Mouse (Mus musculus): ENCODE data around the gene Smg7. TPM values are rescaled to one million over a fixed set of nuclear protein-coding genes. Genes with fewer than 3 reads are reported as not detected.

Gene Smg7
- total RNA-seq, 2 experiments from 2014 or later: 44.7 to 51.1 TPM

DNA sequence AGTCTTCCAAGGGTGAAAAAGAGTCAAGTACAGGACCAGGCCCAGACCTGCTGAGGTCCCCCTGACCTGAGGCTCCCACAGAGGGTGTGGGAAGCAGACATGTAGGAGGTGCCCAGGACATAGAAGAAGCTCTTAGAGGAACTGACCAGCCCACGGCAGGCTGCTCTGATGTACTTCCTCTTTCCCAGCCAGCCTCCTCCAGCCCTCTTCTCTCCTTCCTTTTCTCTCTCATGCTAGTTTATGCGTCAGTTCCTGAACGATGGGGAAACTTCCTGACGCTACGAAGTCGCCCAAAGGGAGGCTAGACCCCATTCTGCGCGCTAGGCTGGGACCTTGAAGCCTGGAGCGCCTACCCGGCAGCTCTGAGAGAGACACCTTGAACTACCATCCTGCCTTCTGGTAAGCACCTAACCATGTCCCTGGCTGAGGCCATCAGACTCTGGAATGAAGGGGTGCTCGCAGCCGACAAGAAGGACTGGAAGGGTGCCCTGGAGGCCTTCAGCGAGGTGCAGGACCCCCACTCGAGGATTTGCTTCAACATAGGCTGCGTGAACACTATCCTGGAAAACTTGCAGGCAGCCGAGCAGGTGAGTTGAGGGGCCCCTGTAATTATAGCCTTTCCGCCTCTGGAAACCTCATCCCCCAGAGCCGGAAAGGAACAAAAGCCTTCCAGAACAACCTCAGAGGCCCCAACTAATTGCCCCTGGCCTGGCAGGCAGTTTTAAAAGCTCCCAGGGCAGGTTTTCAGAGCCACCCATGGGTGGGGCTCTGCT, 94.6 kb downstream of the Smg7 start:
- no peak for DNase-seq

DNA sequence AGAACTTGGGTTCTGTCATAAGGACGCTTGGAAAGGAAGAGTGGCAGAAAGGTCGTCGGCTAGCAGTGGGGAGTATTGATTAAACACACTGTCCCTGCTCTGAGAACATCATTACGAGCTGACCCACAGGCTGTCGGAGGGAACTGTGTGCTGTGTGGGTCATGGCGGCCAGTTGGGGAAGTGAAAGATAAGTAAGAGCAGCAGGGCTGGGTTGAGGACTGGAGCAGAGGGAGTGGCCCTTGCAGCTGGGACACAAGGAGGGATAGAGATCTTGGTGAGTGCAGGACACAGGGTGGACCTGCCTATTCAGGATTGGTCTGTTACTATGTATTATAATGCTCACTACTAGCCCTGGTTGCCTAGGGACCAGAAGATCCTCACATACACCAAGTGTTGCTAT, 97.5 kb downstream of the Smg7 start:
- DNase-seq: no peak

DNA sequence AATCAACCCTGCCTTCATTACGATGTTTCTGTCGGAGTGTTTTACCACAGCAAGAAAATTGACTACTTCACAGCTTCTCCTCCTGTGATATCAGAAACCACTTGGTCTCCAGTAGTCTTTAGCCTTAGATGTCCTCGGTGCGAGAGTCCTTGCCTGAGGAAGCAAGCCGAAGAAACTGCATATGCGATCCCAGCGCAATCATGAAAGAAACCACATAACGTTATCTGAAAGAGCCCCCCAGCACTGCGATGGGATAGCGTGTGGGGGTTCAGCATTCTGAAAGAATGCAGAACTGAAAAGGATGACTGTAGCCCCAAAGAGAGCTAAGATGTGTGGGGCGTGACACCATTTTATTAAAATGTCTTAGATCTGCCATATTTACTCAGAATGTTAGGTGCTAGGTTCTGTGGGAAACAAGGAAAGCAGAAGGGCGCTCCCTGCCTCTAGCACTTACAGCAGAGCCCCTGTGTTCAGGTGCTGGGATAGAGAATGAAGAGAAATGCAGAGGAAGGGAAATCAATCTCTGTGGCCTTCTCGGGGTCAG, 101.7 kb downstream of the Smg7 start:
- no peak for DNase-seq

DNA sequence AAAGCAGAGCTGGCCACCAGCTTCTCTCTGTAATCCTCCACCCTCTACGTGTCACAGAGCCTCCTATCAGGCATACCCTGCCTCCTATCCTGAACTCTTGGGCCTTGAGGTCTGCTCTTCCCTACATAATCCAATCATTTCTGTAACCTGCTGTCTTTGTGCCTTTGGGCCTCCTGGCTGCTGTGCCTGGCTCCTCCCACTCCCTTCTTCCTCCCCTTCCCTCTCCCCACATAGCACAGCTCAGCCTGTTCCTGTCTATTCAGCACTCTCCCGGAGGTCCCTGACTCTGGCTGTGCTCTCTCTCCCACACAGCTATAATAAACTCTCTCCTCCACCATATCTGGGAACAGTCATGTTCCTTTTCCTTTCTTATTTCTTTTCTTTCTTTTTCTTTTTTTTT, 102.5 kb downstream of the Smg7 start, which contains the start of gene Ncf2:
TSS of gene Ncf2 (plus strand) at position 298 of the 400 bp plus-strand sequence.
- no peak for DNase-seq

DNA sequence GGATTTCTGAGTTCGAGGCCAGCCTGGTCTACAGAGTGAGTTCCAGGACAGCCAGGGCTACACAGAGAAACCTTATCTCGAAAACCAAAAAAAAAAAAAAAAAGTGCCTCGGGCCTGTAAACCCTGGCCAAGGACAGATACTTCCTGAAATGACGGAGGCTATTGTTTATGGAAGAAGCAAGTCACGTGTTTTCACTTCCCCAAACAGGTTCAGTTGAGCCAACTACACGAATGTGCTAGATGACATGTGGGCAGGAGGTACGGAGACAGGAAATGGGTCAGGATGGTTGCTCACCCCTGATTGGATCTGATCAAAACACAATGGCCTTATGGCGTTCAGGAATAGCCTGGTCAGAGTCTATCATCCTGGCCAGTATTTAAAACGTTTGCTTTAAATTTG, 104.3 kb downstream of the Smg7 start:
- no peak for DNase-seq

DNA sequence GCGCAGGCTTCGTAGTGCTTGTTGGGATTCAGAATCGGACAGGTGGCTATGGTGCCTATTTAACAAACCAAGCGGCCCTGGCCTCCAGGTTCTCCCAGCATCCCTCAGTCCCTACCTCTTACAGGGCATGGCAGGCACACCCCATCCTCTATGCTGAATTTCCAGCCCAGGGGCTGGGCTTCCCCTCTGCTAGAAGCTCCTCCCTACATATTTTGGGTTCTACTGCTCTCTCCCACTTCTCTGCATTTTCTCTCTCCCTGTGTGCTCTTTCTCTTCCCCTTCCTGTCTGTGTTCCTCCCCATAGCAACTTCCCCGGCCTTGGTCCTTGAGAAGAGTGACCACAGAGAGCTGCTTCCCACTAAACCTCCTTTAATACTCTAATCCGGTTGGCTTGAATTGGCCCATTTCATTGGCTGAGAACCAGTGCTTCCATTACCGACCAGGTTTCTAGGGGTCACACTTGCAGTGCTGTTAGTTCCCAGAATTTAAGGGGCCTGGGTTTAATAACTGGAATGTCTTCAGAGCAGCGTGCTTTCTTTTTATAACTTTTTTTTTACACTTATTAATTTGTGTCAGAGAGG, 105.7 kb downstream of the Smg7 start:
- no peak for DNase-seq

DNA sequence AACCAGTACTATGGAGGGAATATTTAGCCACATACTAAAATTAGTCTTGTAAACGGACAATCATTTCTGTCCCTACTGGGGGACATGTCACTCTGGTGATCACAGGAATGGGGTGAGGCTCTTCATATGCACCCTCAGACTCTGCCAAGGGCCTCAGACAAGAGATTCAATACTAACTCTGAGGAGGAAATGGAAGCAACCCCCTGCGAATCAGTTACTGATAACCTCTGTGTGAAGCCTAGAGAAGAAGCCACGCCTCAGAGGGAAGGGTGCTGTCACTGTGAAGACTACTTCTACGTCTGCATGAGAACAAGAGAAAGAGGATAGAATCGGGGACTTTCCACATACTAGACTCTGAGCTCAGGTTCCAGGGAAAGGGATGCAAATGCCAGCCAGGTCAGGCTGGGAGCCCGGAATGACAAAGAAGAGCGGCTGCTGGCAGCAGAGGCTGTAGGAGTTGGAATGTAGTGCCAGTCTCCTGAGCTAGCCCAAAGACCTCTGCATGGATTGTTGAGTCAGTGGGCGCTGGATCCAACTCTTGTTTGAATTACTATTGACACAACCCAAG, 106.7 kb downstream of the Smg7 start:
- DNase-seq: no peak

DNA sequence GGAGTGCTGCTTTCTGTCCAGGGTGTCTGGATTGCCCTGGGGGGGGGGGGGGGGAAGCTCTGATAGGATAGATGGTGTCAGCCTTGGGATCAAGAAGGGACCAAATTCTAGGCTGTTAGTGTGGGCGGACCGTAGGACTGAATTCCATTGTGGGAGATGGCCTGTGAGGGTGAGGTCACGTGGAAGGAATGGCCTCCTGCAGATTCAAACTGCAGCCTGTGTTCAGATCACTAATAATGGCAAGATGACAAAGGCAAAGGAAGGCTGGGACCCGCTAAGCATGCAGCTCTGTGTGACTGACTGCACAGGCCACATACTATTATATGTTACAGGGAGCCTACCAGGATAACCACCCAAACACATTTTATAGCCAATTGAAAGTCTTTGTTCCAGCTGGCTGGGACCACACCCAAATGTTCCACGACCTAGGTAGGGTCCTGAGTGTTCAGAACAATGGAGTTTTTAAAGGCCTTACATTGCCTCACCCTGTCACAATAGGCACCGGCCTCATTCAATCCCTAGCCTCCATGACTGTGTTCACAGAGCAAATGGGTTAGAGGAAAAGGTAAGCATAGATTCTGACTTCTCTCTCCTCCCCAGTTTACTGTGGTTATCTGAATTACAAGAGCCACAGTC, 108.8 kb downstream of the Smg7 start:
- no peak for DNase-seq

DNA sequence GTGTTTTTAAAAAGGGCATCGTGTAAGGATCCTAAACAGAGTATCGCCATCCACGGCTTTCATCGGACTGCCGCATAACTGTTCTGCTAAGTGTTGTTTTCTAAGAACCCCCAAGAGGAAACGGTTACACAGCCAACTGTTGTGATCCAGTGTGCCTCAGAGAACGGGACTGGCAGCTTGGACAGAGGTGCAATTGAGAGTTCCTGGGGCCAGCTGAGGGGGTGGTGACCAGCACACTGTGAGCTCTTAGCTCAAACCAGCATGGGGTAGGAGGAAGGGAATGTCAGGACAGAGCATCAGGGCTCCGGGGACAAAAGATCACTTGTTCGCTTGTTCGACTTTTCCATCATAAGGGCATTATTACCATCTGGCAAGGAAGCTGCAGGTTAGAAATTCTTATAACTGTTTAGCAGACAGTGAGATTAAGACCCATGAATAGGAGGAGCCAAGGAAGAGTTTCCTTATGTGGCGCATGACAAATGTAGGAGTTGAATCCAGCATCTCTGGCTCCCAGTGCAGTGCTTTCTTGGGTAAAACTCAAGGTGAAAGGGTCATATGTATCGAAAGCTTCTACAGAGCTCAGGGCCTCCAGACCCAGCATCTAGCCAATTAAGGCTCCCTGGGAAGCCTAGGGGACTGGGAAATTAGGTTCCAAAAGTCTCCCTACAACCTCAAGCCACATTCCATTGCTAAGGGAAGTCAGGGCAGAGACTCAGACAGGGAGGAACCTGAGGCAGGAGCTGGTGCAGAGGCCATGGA, 109.5 kb downstream of the Smg7 start:
- DNase-seq: no peak

DNA sequence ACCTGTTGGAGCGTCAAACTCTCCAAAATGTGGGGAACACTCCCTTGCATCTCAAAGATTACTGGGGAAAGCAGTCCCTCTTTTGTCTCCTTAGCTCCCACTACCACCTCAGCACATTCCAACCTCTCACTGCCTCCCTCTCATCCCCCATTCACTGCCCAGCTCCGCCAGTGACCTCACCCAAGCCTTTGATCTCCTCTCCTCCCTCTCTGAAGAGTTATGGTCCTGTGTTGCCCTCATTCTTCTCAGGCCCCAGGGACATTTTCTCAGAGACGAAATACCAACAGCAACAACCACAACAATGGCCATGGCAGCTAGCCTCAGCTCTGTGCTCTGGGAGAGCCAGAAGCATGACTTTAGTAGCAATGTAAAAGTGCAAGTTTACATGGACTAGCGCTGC, 111.2 kb downstream of the Smg7 start:
- peak; percentile 29 for DNase-seq

DNA sequence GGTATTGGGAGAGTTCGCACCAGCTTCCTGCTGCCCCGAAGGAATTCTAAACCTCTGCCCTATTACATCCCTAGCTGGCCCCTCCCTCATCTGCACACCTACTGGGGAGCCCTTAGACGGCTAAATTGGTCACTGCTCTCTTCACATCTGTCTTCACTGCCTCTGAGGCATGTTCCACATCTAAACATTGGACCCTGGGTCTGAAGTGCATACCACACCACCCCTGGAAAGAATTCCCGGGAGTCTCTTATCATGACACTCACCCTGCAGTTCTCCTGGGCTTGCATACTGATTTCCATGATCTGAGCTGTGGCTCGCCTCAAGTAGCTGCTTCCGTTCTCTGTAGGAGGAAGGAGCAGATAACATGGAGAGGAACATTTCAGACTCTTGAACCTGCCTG, 111.6 kb downstream of the Smg7 start:
- no peak for DNase-seq

DNA sequence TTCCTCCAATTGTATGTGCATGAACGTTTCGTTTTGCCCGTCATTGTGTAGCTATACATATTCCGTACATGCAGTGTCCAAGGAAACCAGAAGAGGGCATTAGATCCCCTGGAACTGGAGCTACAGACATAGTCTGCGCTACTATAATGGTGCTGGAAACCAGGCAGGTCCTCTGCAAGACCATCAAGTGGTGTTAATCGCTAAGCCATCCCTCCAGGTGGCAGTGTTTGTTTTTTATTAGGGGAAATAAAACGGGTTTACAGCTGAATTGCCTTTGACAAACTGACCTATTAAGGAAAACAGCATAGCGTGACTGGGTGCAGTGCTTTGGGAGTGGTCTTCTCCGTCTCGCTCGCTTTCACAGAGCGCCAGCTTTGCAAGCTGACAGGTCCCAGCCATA, 112.2 kb downstream of the Smg7 start:
- DNase-seq: peak; percentile 59

DNA sequence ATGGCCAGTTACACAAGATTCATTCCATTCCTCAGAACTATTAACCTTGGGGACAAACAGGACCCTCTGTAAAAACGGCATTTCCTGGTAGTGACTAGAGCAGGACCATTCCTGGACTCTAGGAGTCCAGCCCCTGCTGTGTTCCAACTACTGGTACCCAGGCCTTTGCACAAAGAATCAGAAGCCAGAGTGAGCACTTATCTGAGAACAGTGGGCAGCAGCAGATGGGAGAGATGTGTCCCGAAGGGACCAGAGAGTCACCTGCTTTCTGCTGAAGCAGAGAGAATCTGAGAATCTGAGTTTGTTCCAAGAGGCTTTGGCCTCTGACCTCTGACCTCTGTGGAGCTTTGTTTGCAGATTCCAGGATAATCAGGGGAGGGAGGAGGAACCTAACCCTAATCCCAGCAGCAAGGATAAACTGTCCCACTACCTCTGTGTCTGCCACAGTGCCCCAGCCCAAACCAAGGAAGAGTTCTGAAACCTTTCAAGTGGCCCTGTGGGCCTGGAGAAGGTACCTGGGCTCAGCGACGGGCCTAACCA, 114.3 kb downstream of the Smg7 start:
- DNase-seq: no peak

Other genes with a start within 250 kb of the Smg7 start
- not detected for gene Apobec4, start 152.1 kb downstream of the Smg7 start, total RNA-seq (2021)
- gene Rgl1, start 136.3 kb downstream of the Smg7 start, total RNA-seq (2021): 10 to 100 TPM; 37.0 to 57.0 TPM
- gene Arpc5, start 136.1 kb downstream of the Smg7 start, total RNA-seq (2021): 100 to 1,000 TPM; 106 to 107 TPM
- gene Ncf2, start 102.5 kb downstream of the Smg7 start, total RNA-seq (2021): 1 to 10 TPM; 5.1 to 7.8 TPM
- 1 to 10 TPM; 2.1 to 5.1 TPM for gene Nmnat2, start 52.3 kb upstream of the Smg7 start, total RNA-seq (2021)